Mouse (Mus musculus) hindbrain, embryonic 11.5 days (tissue): ENCODE data around the gene C1qa. TPM values are rescaled to one million over a fixed set of nuclear protein-coding genes. Genes with fewer than 3 reads are reported as not detected.

ENCODE experiments used
- ATAC-seq: fragments of 200-750 bp; cut with Nextera tagmentation; 2 replicates; pipeline ENCODE4 v1.8.0; 2017; ENCODE audit warnings: mild to moderate bottlenecking, moderate TSS enrichment, moderate library complexity; ENCODE audit not compliant: low FRiP score
- DNase-seq: peaks from one replicate; pipeline ENCODE4 v3.0.0-alpha.2; 2015; ENCODE audit warnings: low spot score
- H3K27ac ChIP-seq: fragments of 300-500 bp; sonication (generic); 2 replicates; pipeline ENCODE4 v1.5.1; 2014; ENCODE audit warnings: mild to moderate bottlenecking, low read depth, low read length
- H3K27me3 ChIP-seq: fragments of 300-500 bp; sonication (generic); 2 replicates; pipeline ENCODE4 v1.6.1; 2014; ENCODE audit warnings: mild to moderate bottlenecking, low read length, moderate library complexity, mixed read lengths; ENCODE audit not compliant: control insufficient read depth, insufficient read depth
- H3K36me3 ChIP-seq: fragments of 300-500 bp; sonication (generic); 2 replicates; pipeline ENCODE4 v1.6.1; 2014; ENCODE audit warnings: mild to moderate bottlenecking, low read length, moderate library complexity, mixed read lengths; ENCODE audit not compliant: control insufficient read depth, insufficient read depth
- H3K4me1 ChIP-seq: fragments of 300-500 bp; sonication (generic); replicated peaks from 2 replicates; pipeline ENCODE4 v1.6.1; 2014; ENCODE audit warnings: low read length, mixed read lengths; ENCODE audit not compliant: control insufficient read depth, insufficient read depth
- H3K4me2 ChIP-seq: fragments of 300-500 bp; sonication (generic); replicated peaks from 2 replicates; pipeline ENCODE4 v1.6.1; 2014; ENCODE audit warnings: mild to moderate bottlenecking, low read depth, low read length
- H3K4me3 ChIP-seq: fragments of 300-500 bp; sonication (generic); 2 replicates; pipeline ENCODE4 v1.5.1; 2014; ENCODE audit warnings: low read depth, low read length
- H3K9ac ChIP-seq: fragments of 300-500 bp; sonication (generic); 2 replicates; pipeline ENCODE4 v1.6.1; 2014; ENCODE audit warnings: low read depth, low read length
- H3K9me3 ChIP-seq: fragments of 300-500 bp; sonication (generic); 2 replicates; pipeline ENCODE4 v1.6.1; 2016; ENCODE audit warnings: low read length; ENCODE audit not compliant: control insufficient read depth
- WGBS: fragments of 180-500 bp; shearing (Covaris S2); extraction: QIAGEN DNeasy Blood & Tissue Kit; methylation state at CpG from one replicate; pipeline ENCODE4 v1.1.7; 2014; 5-methylcytosine and 5-hydroxymethylcytosine counted together
- polyA plus RNA-seq: library from polyadenylated mRNA; unstranded; fragments of >200 nt; fragmentation: Nextera tagmentation; extraction: Ambion mirVana; gene quantifications from 2 replicates; pipeline ENCODE4 v1.2.1, GENCODE M21; 2014

C1qa gene
- polyA plus RNA-seq, 1 experiment from 2014 or later: 14.3 TPM

GRCm38 (mm10) chr4:136930474-136930873 is 31.9 kb upstream of the C1qa start:
- Histone ChIP-seq H3K36me3 (no peaks in the 10 kb centered on the region), H3K4me1 (peaks cover 3% of the 10 kb centered on the region; the same call in 1 of the 2 replicates), H3K9me3 (no peaks in the 10 kb centered on the region), H3K27ac (no peak overlapping the region), H3K4me3 (no peak overlapping the region), H3K27me3 (peaks cover 4% of the 10 kb centered on the region; the same call in 1 of the 2 replicates), H3K4me2 (no peak overlapping the region), H3K9ac (no peak overlapping the region)
- no peak for DNase-seq
- 89% methylated on average over 8 of the region's 8 CpGs for WGBS
- ATAC-seq: no peak

- Histone ChIP-seq H3K4me3 (no peak overlapping the region), H3K4me2 (no peak overlapping the region), H3K9me3 (no peaks in the 10 kb centered on the region), H3K27me3 (peaks cover 7% of the 10 kb centered on the region; the same call in 1 of the 2 replicates), H3K27ac (no peak overlapping the region), H3K9ac (no peak overlapping the region), H3K4me1 (no peaks in the 10 kb centered on the region), H3K36me3 (no peaks in the 10 kb centered on the region)
- WGBS: 4% methylated on average over 5 of the region's 5 CpGs
- DNase-seq (peak; percentile 72), ATAC-seq (no peak)
Measured at GRCm38 (mm10) chr4:136928928-136929327, 30.3 kb upstream of the C1qa start.

- H3K9me3 ChIP-seq: no peaks in the 10 kb centered on the region
- no peaks in the 10 kb centered on the region for H3K36me3 ChIP-seq
- 12% methylated on average over 15 of the region's 15 CpGs for WGBS
- H3K9ac ChIP-seq: no peak overlapping the region
- no peak overlapping the region for H3K27ac ChIP-seq
- DNase-seq: no peak
- ATAC-seq: no peak
- H3K4me2 ChIP-seq: no peak overlapping the region
- no peak overlapping the region for H3K4me3 ChIP-seq
- peaks cover 7% of the 10 kb centered on the region; the same call in 1 of the 2 replicates for H3K27me3 ChIP-seq
- H3K4me1 ChIP-seq: no peaks in the 10 kb centered on the region
Measured at GRCm38 (mm10) chr4:136925804-136926203, 27.2 kb upstream of the C1qa start.

- ATAC-seq (no peak), DNase-seq (peak; percentile 81)
- H3K9ac ChIP-seq: no peak overlapping the region
- H3K36me3 ChIP-seq: no peaks in the 10 kb centered on the region
- 7% methylated on average over 6 of the region's 6 CpGs for WGBS
- no peak overlapping the region for H3K4me2 ChIP-seq
- no peaks in the 10 kb centered on the region for H3K4me1 ChIP-seq
- H3K27me3 ChIP-seq: peaks cover 7% of the 10 kb centered on the region; the same call in 1 of the 2 replicates
- H3K4me3 ChIP-seq: no peak overlapping the region
- no peaks in the 10 kb centered on the region for H3K9me3 ChIP-seq
- no peak overlapping the region for H3K27ac ChIP-seq
Measured at GRCm38 (mm10) chr4:136924529-136924928, 25.9 kb upstream of the C1qa start.

GRCm38 (mm10) chr4:136919526-136919925 is 20.9 kb upstream of the C1qa start:
- no peak overlapping the region for H3K4me3 ChIP-seq
- H3K9me3 ChIP-seq: no peaks in the 10 kb centered on the region
- ATAC-seq (no peak), DNase-seq (no peak)
- WGBS: 79% methylated on average over 3 of the region's 3 CpGs
- no peak overlapping the region for H3K9ac ChIP-seq
- H3K27ac ChIP-seq: no peak overlapping the region
- H3K36me3 ChIP-seq: no peaks in the 10 kb centered on the region
- H3K4me2 ChIP-seq: no peak overlapping the region
- H3K27me3 ChIP-seq: no peaks in the 10 kb centered on the region
- no peaks in the 10 kb centered on the region; the same call in 1 of the 2 replicates for H3K4me1 ChIP-seq

- H3K4me3 ChIP-seq: no peak overlapping the region
- no peaks in the 10 kb centered on the region for H3K27me3 ChIP-seq
- H3K4me2 ChIP-seq: no peak overlapping the region
- H3K27ac ChIP-seq: no peak overlapping the region
- H3K9me3 ChIP-seq: no peaks in the 10 kb centered on the region
- no peaks in the 10 kb centered on the region for H3K36me3 ChIP-seq
- no peaks in the 10 kb centered on the region; the same call in 1 of the 2 replicates for H3K4me1 ChIP-seq
- ATAC-seq: no peak
- WGBS: 84% methylated on average over 8 of the region's 8 CpGs
- DNase-seq: no peak
- no peak overlapping the region for H3K9ac ChIP-seq
Measured at GRCm38 (mm10) chr4:136918834-136919233, 20.2 kb upstream of the C1qa start.

GRCm38 (mm10) chr4:136917165-136917524 is 18.5 kb upstream of the C1qa start:
- no peaks in the 10 kb centered on the region for H3K27me3 ChIP-seq
- no peak for ATAC-seq
- H3K27ac ChIP-seq: no peak overlapping the region
- no peak overlapping the region for H3K4me2 ChIP-seq
- H3K9me3 ChIP-seq: no peaks in the 10 kb centered on the region
- WGBS: 44% methylated on average over 7 of the region's 7 CpGs
- H3K36me3 ChIP-seq: no peaks in the 10 kb centered on the region
- no peak overlapping the region for H3K9ac ChIP-seq
- no peak overlapping the region for H3K4me3 ChIP-seq
- DNase-seq: no peak
- H3K4me1 ChIP-seq: no peaks in the 10 kb centered on the region; the same call in none of the 2 replicates

GRCm38 (mm10) chr4:136916359-136917164 is 18.0 kb upstream of the C1qa start:
- 59% methylated on average over 20 of the region's 20 CpGs for WGBS
- ATAC-seq (no peak), DNase-seq (no peak)
- Histone ChIP-seq H3K4me3 (no peak overlapping the region), H3K4me2 (no peak overlapping the region; the same call in 1 of the 2 replicates), H3K27me3 (0 out of 2 replicates have a peak, but pooled peaks cover under 1% of the 10 kb centered on the region), H3K9me3 (no peaks in the 10 kb centered on the region), H3K4me1 (peaks cover 4% of the 10 kb centered on the region), H3K9ac (no peak overlapping the region), H3K36me3 (no peaks in the 10 kb centered on the region), H3K27ac (peak overlapping the region; percentile 25; the same call in 1 of the 2 replicates)

- H3K27ac ChIP-seq: peak overlapping the region; percentile 54; the same call in 1 of the 2 replicates
- H3K27me3 ChIP-seq: 0 out of 2 replicates have a peak, but pooled peaks cover 2% of the 10 kb centered on the region
- H3K9ac ChIP-seq: no peak overlapping the region
- H3K4me3 ChIP-seq: no peak overlapping the region
- H3K4me1 ChIP-seq: peaks cover 7% of the 10 kb centered on the region
- WGBS: 8% methylated on average over 9 of the region's 9 CpGs
- H3K9me3 ChIP-seq: no peaks in the 10 kb centered on the region
- DNase-seq (peak; percentile 45), ATAC-seq (no peak)
- H3K36me3 ChIP-seq: no peaks in the 10 kb centered on the region
- H3K4me2 ChIP-seq: no peak overlapping the region
Measured at GRCm38 (mm10) chr4:136912841-136913240, 14.2 kb upstream of the C1qa start.
